ENCODE assay signal across 1 mouse cellular context in the genomic region with DNA sequence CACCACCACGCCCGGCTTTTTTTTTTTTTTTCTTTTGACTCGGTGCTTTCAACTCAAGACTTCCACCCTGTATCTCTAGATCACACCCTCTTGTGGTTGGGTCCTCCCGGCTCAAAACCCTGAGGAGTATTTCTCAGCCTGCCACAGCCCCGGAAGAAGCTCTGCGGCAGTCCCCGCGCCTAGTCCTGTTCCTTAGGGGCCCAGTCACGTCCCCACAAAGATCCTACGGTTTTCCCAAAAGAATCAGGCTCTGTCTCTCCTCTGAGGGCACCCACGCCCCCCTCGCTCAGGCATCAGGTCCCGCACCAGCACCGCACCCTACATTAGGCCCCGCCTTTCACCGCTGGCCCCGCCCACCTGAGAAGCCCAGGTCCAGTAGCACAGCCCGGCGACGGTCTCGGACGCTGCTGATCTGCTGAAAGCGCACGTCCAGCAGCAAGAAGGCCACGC.
A peak's percentile ranks its signal among the peaks of the same experiment; 100 is the strongest.
TF ChIP-seq lines count a peak whose summit lies in the region.

No protein-coding gene starts in this region.

TF ChIP-seq in CH12.LX, 34 proteins besides CTCF, POLR2A, EP300 and RAD21 (continued from another document):
- peak; percentile 49; the same call in 1 of the 2 replicates for TF ChIP-seq ELF1 (IDR thresholded peaks at IDR 0.05; ENCODE audit: low read depth, low read length)
- no peak for TF ChIP-seq MEF2A (IDR thresholded peaks at IDR 0.05; ENCODE audit: borderline replicate concordance, low read depth, low read length)
TF ChIP-seq in CH12.LX: peak in this region for 2.
